Mouse (Mus musculus) liver, postnatal 0 days (tissue): ENCODE measurements around the gene Mink1. TPM values are rescaled to one million over a fixed set of nuclear protein-coding genes. Genes with fewer than 3 reads are reported as not detected.
A peak's percentile ranks its signal among the peaks of the same experiment; 100 is the strongest.

ENCODE experiments used
- ATAC-seq: fragments of 200-750 bp; cut with Nextera tagmentation; 2 replicates; pipeline ENCODE4 v1.8.0; 2017; ENCODE audit warnings: mild to moderate bottlenecking, moderate library complexity
- DNase-seq: peaks from one replicate; pipeline ENCODE4 v3.0.0-alpha.2; 2016
- H3K27ac ChIP-seq: fragments of 300-500 bp; sonication (generic); 2 replicates; pipeline ENCODE4 v1.5.1; 2014; ENCODE audit warnings: antibody characterized with exemption, moderate library complexity, mild to moderate bottlenecking, low read depth
- H3K27me3 ChIP-seq: fragments of 300-500 bp; sonication (generic); 2 replicates; pipeline ENCODE4 v1.6.1; 2014; ENCODE audit warnings: low read length, control low read depth, mixed read lengths; ENCODE audit not compliant: insufficient read depth
- H3K36me3 ChIP-seq: fragments of 300-500 bp; sonication (generic); replicated peaks from 2 replicates; pipeline ENCODE4 v1.6.1; 2014; ENCODE audit warnings: mild to moderate bottlenecking, control low read depth, low read length, moderate library complexity, mixed read lengths; ENCODE audit not compliant: insufficient read depth
- H3K4me1 ChIP-seq: fragments of 300-500 bp; sonication (generic); 2 replicates; pipeline ENCODE4 v1.6.1; 2014; ENCODE audit warnings: antibody characterized with exemption, mild to moderate bottlenecking, control low read depth; ENCODE audit not compliant: insufficient read depth
- H3K4me2 ChIP-seq: fragments of 300-500 bp; sonication (generic); 2 replicates; pipeline ENCODE4 v1.6.1; 2014; ENCODE audit warnings: low read depth, mild to moderate bottlenecking, low read length, moderate library complexity, mixed read lengths
- H3K4me3 ChIP-seq: fragments of 300-500 bp; sonication (generic); 2 replicates; pipeline ENCODE4 v1.5.1; 2014; ENCODE audit warnings: low read depth, low read length
- H3K9ac ChIP-seq: fragments of 300-500 bp; sonication (generic); replicated peaks from 2 replicates; pipeline ENCODE4 v1.6.1; 2014; ENCODE audit warnings: mild to moderate bottlenecking, moderate library complexity
- H3K9me3 ChIP-seq: fragments of 300-500 bp; sonication (generic); 2 replicates; pipeline ENCODE4 v1.6.1; 2016; ENCODE audit warnings: mild to moderate bottlenecking, control low read depth, low read length, mixed read lengths
- CTCF ChIP-seq: sonication (generic); IDR thresholded peaks from 2 replicates; pipeline ENCODE4 v1.5.1; 2016; ENCODE audit warnings: antibody characterized with exemption, low read depth
- EP300 ChIP-seq: IDR thresholded peaks from 2 replicates; pipeline ENCODE4 v1.6.1; 2016; ENCODE audit warnings: antibody characterized with exemption, low read depth, mild to moderate bottlenecking
- WGBS: fragments of 180-500 bp; shearing (Covaris S2); extraction: QIAGEN DNeasy Blood & Tissue Kit; methylation state at CpG from one replicate; pipeline ENCODE4 v1.1.7; 2014; ENCODE audit not compliant: insufficient replicate concordance; 5-methylcytosine and 5-hydroxymethylcytosine counted together
- polyA plus RNA-seq: library from polyadenylated mRNA; unstranded; fragments of >200 nt; fragmentation: Nextera tagmentation; extraction: Ambion mirVana; gene quantifications from 2 replicates; pipeline ENCODE4 v1.2.1, GENCODE M21; 2015

The Mink1 gene
- polyA plus RNA-seq, 1 experiment from 2014 or later, result 3.9 TPM

DNA sequence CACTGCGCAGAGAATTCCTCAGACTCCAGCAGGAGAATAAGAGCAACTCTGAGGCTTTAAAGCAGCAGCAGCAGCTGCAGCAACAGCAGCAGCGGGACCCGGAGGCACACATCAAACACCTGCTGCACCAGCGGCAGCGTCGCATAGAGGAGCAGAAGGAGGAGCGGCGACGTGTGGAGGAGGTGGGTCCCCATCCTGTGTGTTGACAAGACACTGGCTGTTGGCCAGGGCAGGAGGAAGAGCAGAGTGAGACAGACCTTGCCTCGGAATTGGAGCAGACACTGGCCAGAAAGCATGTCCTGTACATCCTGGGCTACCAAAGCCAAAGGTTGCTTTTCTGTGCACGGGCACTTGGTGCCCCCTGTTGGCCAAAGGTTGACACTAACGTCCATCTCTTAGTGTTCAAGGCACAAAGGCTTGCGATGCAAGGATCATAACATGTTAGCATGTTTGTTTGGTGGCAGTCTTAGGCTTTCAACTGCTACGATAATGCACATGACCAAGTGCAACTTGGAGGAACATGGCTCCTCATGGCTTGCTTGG lies 42.4 kb downstream of the Mink1 start:
- TF ChIP-seq CTCF (peak; percentile 95), EP300 (no peak)
- H3K36me3 ChIP-seq, result peaks cover 29% of the 10 kb centered on the region

DNA sequence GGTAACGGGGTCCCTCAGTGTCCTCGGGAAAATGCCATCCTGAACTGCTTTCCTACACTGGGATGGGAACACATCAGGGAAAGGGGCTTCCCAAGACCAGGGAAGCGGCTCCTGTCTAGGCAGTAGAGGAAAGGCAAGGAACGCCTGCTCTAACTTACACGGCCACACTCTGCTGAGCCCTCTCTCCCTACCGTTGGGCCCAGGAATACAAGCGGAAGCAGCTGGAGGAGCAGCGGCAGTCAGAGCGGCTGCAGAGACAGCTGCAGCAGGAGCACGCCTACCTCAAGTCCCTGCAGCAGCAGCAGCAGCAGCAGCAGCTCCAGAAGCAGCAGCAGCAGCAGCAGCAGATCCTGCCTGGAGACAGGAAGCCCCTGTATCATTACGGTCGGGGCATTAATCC lies 44.0 kb downstream of the Mink1 start:
- DNase-seq, result no peak
- no peaks in the 10 kb centered on the region for H3K4me1 ChIP-seq
- no peak overlapping the region for H3K27ac ChIP-seq
- no peak overlapping the region for H3K4me2 ChIP-seq
- H3K36me3 ChIP-seq, result peaks cover 32% of the 10 kb centered on the region
- H3K9me3 ChIP-seq, result no peaks in the 10 kb centered on the region
- 85% methylated on average over 12 of the region's 12 CpGs for WGBS
- no peaks in the 10 kb centered on the region for H3K27me3 ChIP-seq
- ATAC-seq, result no peak
- H3K9ac ChIP-seq, result no peak overlapping the region
- no peak overlapping the region for H3K4me3 ChIP-seq
- TF ChIP-seq CTCF (no peak), EP300 (no peak)

More for the DNA sequence above, 42.4 kb downstream of the Mink1 start:
- DNase-seq (peak; percentile 79), ATAC-seq (peak; percentile 61)
- no peak overlapping the region for H3K27ac ChIP-seq
- H3K9ac ChIP-seq, result no peak overlapping the region
- H3K4me3 ChIP-seq, result no peak overlapping the region
- no peaks in the 10 kb centered on the region for H3K4me1 ChIP-seq
- no peak overlapping the region for H3K4me2 ChIP-seq
- no peaks in the 10 kb centered on the region for H3K27me3 ChIP-seq
- no peaks in the 10 kb centered on the region for H3K9me3 ChIP-seq
- WGBS, result 67% methylated on average over 14 of the region's 14 CpGs

DNA sequence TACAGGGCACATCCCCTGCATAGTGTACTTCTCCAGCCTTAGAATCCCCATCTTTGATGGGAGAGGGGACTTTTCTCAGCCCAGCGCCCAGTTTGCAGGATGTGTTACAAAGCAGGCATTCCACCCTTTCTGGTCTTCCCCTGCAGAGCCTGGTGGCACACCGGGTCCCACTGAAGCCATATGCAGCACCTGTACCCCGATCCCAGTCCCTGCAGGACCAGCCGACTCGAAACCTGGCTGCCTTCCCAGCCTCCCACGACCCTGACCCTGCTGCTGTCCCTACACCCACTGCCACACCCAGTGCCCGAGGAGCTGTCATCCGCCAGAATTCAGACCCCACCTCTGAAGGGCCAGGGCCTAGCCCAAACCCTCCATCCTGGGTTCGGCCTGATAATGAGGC lies 44.9 kb downstream of the Mink1 start:
- no peaks in the 10 kb centered on the region for H3K4me1 ChIP-seq
- no peaks in the 10 kb centered on the region for H3K27me3 ChIP-seq
- H3K27ac ChIP-seq, result no peak overlapping the region
- no peaks in the 10 kb centered on the region for H3K9me3 ChIP-seq
- no peak overlapping the region for H3K9ac ChIP-seq
- DNase-seq (no peak), ATAC-seq (no peak)
- no peak overlapping the region for H3K4me3 ChIP-seq
- H3K4me2 ChIP-seq, result no peak overlapping the region
- peaks cover 37% of the 10 kb centered on the region for H3K36me3 ChIP-seq
- TF ChIP-seq EP300 (no peak), CTCF (no peak)
- WGBS, result 78% methylated on average over 9 of the region's 9 CpGs

DNA sequence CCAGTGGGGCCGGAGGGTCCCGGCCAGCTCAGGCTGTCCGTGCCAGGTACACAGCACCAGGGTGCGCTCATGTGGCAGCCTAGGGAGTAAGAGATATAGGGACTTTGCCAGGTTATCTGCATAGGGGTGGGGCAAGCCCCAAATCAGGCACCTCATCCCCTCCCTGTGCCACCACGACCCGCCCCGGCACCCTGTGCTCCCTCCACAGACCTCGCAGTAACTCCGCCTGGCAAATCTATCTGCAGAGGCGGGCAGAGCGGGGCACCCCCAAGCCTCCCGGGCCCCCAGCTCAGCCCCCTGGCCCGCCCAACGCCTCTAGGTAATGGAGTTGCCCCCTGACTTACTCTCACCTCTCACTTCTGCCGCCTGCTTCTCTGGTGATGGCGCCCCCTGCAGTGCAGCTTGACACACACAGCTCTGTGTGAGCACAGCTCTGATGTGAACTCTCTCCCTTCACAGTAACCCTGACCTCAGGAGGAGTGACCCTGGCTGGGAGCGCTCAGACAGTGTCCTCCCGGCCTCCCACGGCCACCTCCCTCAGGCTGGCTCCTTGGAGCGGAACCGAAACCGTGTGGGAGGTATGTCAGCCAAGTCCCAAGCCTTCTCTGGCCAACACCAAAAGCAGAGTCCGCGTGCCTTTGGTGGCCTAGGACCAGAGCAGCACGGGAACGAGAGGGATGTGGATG lies 45.8 kb downstream of the Mink1 start:
- DNase-seq (peak; percentile 56), ATAC-seq (peak; percentile 15; the same call in 1 of the 2 replicates)
- TF ChIP-seq CTCF (peak; percentile 58), EP300 (no peak)
- H3K27me3 ChIP-seq, result no peaks in the 10 kb centered on the region
- no peak overlapping the region for H3K27ac ChIP-seq
- no peaks in the 10 kb centered on the region for H3K9me3 ChIP-seq
- H3K4me2 ChIP-seq, result no peak overlapping the region
- WGBS, result 81% methylated on average over 26 of the region's 26 CpGs
- H3K4me1 ChIP-seq, result no peaks in the 10 kb centered on the region
- H3K4me3 ChIP-seq, result no peak overlapping the region
- H3K36me3 ChIP-seq, result peaks cover 44% of the 10 kb centered on the region
- no peak overlapping the region for H3K9ac ChIP-seq

DNA sequence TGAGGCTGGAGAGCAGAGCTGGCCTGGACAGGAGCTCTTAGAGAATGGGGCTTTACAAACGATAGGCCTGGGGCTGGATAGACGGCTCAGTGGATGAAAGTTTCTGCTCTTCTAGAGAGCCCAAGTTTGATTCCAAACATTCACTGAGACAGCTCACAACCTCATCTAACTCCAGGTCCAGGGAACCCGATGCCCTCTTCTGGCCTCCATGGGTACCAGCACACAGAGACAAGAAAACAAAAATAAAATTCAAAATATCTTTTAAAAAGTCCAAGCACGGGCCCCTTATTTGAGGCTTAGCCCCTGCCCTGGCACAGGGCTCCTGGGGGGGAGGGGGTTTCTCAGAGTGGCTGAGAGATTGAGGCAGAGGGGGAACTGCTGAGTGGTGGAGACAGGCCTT lies 48.1 kb downstream of the Mink1 start:
- Histone ChIP-seq H3K4me3 (no peak overlapping the region), H3K9ac (no peak overlapping the region), H3K27ac (no peak overlapping the region), H3K9me3 (no peaks in the 10 kb centered on the region), H3K27me3 (no peaks in the 10 kb centered on the region), H3K4me2 (no peak overlapping the region), H3K4me1 (peaks cover 11% of the 10 kb centered on the region), H3K36me3 (peaks cover 36% of the 10 kb centered on the region)
- no peak for ATAC-seq
- 79% methylated on average over 4 of the region's 4 CpGs for WGBS
- DNase-seq, result no peak
- no peak for TF ChIP-seq CTCF
- no peak for TF ChIP-seq EP300

DNA sequence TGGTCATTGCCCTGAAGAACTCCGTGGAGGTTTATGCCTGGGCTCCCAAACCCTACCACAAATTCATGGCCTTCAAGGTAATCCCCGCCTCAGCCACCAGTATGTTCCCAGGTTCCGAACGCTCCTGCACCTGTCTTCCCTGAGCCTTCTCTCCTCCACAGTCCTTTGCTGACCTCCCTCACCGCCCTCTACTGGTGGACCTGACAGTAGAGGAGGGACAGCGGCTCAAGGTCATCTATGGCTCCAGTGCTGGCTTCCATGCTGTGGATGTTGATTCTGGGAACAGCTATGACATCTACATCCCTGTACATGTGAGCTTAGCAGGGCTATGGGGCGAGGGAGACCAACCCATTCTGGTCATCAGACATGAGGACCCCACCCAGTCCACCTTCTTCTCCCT lies 49.8 kb downstream of the Mink1 start:
- ATAC-seq (no peak), DNase-seq (no peak)
- no peak overlapping the region for H3K9ac ChIP-seq
- TF ChIP-seq EP300, result no peak
- peak; percentile 39 for TF ChIP-seq CTCF
- peaks cover 27% of the 10 kb centered on the region for H3K36me3 ChIP-seq
- H3K4me1 ChIP-seq, result peaks cover 14% of the 10 kb centered on the region
- no peak overlapping the region for H3K27ac ChIP-seq
- H3K27me3 ChIP-seq, result no peaks in the 10 kb centered on the region
- no peak overlapping the region for H3K4me2 ChIP-seq
- H3K9me3 ChIP-seq, result no peaks in the 10 kb centered on the region
- WGBS, result 77% methylated on average over 7 of the region's 7 CpGs
- no peak overlapping the region for H3K4me3 ChIP-seq
